In the genomic region with DNA sequence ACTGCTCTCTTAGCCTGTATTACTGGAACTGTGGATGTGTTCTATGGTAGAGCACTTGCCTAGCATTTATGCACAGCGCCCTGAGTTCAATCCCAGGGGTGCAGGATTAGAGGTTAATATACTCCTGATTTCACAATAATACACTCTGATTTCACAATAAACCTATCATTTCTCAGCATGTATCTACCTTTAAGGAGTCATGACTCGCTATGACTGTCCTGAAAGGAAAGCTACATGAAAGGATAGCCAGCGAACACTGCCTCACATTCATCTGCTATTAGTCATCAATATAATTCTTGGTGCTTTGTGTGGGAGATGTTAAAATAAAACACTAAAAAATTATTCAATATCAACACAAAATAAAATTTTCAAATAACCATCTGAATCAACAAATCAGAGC, we compare ENCODE assay signal across 27 mouse cellular contexts. TPM values are rescaled to one million over a fixed set of nuclear protein-coding genes. Genes with fewer than 3 reads are reported as not detected.
DNase-seq lines count a peak whose midpoint lies in the region; ATAC-seq and TF ChIP-seq lines count a peak whose summit lies in the region.
"Had no signal": no experiment of that assay in that cellular context is flagged by ENCODE, and none has a peak within 500 bp of the region (broad histone marks: within the 10 kb centered on the region; RNA-seq: fewer than 3 reads in every experiment).

No protein-coding gene starts in this region.

- ATAC-seq in Patski, result peak; percentile 69
- no peak for ATAC-seq in granulocyte monocyte progenitor cell, adult 5-6 weeks (replicated peaks; ENCODE audit: poor library complexity, severe bottlenecking)
- ATAC-seq: CD4-positive, CD25-positive, alpha-beta regulatory T cell, adult 4 months; forebrain, embryonic 14.5 days; forebrain, embryonic 16.5 days had no signal

- POLR2A ChIA-PET in Patski (lab: Charles Lee), result no interaction called here

- DNase-seq in 3T3-L1 (ENCODE audit: low read depth, low spot score), result peak; percentile 76
- DNase-seq in 416B (ENCODE audit: low read depth), result peak; percentile 52
- DNase-seq in Muller cell, postnatal 12 days (ENCODE audit: inconsistent ontology term), result peak; percentile 53
- DNase-seq in Patski (ENCODE audit: low read depth, low spot score), result no peak
- DNase-seq in frontal cortex, adult 2 months (ENCODE audit: extremely low spot score in 1 of 2, low spot score in 1 of 2), result no peak
- no peak for DNase-seq in heart, postnatal 25 days (ENCODE audit: low spot score)
- no peak for DNase-seq in ovary, postnatal 10 days (ENCODE audit: low spot score)
- DNase-seq: adrenal gland, adult 2 months; adrenal gland, postnatal 10 days; adrenal gland, postnatal 25 days; cerebellum, adult 11 months; cerebellum, adult 18-20 months; cerebellum, adult 8-10 months; cerebellum, adult 9-11 months; cerebellum, postnatal 14 days; cerebellum, postnatal 36 days; embryo, embryonic 11 days had no signal

- CTCF ChIA-PET in Patski (lab: Charles Lee), result interaction anchor here (1.0 to 1.4 kb wide), 3 partner anchors 8 to 48 kb away, joined by 3 to 4 read pairs (median 3); no protein-coding TSS in a partner anchor

- in situ Hi-C loops in Patski (cut with MboI; ENCODE audit: low pct_unique_long_range_greater_than_20kb), result loop anchor here (10.0 kb wide), 1 partner anchor 401 kb away; no protein-coding TSS in a partner anchor

- H3K27me3 ChIP-seq in Patski, result no peaks in the 10 kb centered on the region
- H3K27me3 ChIP-seq: CH12.LX; embryonic facial prominence, embryonic 13.5 days; embryonic facial prominence, embryonic 15.5 days; forebrain, embryonic 12.5 days had no signal

- intact Hi-C loops in heart, postnatal 25 days (cut with DNase I), result no loop called here

- TF ChIP-seq CTCF in Patski (IDR thresholded peaks at IDR 0.05), result no peak

RNA-seq across cellular contexts. Expression of a gene that starts 25.4 kb away (rescaled TPM):
- polyA plus RNA-seq in Patski (2021), result not detected
- not detected in 2 replicates for total RNA-seq in granulocyte monocyte progenitor cell, adult 5-6 weeks (2014; fragmentation: Nextera tagmentation)
- not detected in 2 replicates for total RNA-seq in granulocyte monocyte progenitor cell, adult 5-6 weeks (2017)
- polyA plus RNA-seq in frontal cortex, adult 2 months (2012; rRNA removed), result 28.6 and 29.4 TPM in 2 replicates
- under 1 TPM; 0.03 TPM for total RNA-seq in heart, postnatal 25 days (2021)
- total RNA-seq: CH12.LX; common myeloid progenitor, adult 5-6 weeks had no signal
- polyA plus RNA-seq: CD4-positive, CD25-positive, alpha-beta regulatory T cell, adult 4 months; erythroblast, embryonic 14.5 days had no signal

RNA-seq across cellular contexts. Expression of a gene that starts 58.0 kb away (rescaled TPM):
- 45.5 TPM for polyA plus RNA-seq in Patski (2021)
- 36.0 and 40.5 TPM in 2 replicates for total RNA-seq in granulocyte monocyte progenitor cell, adult 5-6 weeks (2014; fragmentation: Nextera tagmentation)
- 35.9 and 41.3 TPM in 2 replicates for total RNA-seq in granulocyte monocyte progenitor cell, adult 5-6 weeks (2017)
- polyA plus RNA-seq in frontal cortex, adult 2 months (2012; rRNA removed), result 32.2 and 33.3 TPM in 2 replicates
- total RNA-seq in heart, postnatal 25 days (2021), result 100 to 1,000 TPM; 202 to 215 TPM

Comparison
In these comparisons a context has a peak if more than half of its experiments do, and no peak if none do; other contexts are left out.
1. DNase-seq: peak in 3T3-L1 (single experiment), 416B (single experiment) and Muller cell, postnatal 12 days (single experiment); none in Patski (single experiment), frontal cortex, adult 2 months (0 of 2), heart, postnatal 25 days (single experiment) and ovary, postnatal 10 days (single experiment).
2. RNA of a gene that starts 58.0 kb away (total RNA-seq): 202 to 215 TPM in heart, postnatal 25 days; 35.9 to 41.3 TPM in granulocyte monocyte progenitor cell, adult 5-6 weeks; every median in the first group is over 4 times any median in the second.